Mouse (Mus musculus): Measurements from ENCODE around the gene Nudt17. TPM values are rescaled to one million over a fixed set of nuclear protein-coding genes. Genes with fewer than 3 reads are reported as not detected.
A peak's percentile ranks its signal among the peaks of the same experiment; 100 is the strongest.

Gene Nudt17
- total RNA-seq, 1 experiment: 7.4 TPM

DNA sequence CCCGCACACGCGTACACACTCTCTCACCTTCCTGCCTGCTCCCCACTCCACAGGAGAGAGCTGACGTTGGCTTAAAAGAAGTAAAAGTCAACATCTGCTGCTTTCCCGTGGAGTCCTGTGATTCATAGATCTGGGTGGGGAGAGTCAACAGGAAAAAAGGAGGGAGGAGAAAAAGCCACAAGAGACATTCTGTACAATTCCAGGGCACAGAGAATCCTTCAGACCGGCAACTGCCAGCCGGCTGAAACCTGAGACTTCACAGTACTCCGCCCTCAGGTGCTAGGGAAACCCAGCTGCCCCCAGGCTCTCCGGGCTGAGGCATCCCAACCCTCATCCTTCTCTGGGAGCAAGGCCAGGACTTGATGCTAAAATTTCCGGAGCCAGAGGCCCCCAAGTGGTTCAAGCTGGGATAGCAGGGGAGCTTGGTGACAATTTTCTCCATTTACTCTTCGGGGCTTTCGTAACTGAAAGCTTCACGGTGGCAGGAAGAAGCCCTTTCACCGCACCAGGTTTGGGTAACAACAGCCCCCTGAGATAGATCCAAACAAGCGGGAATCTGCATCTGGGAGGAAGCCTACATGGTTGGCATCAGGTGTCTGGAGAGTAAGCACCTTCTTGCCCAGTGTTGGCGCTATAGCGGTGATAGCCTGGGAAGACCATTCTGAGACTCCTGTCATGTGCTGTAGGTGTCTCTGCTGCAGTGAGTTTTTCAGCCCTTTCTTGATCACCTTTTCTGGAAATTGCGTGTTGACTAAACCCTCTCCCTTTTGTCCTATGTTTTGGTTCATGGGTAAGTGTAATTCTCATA, 44.7 kb downstream of the Nudt17 start:
- peak overlapping the region; percentile 38 to 79; a peak in 3 of 4 replicates for H3K4me3 ChIP-seq (ENCODE audit: insufficient read depth in 1 of 2, low read depth in 1 of 2, low read length in 2 of 2, poor library complexity in 1 of 2, severe bottlenecking in 1 of 2)
- no peaks in the 10 kb centered on the region for H3K9me3 ChIP-seq (ENCODE audit: control insufficient read depth, insufficient read depth, low read depth, low read length)
- no peak overlapping the region for H3K27ac ChIP-seq (ENCODE audit: insufficient read depth, low read depth, low read length, poor library complexity, severe bottlenecking)
- peaks cover 0 to 5% of the 10 kb centered on the region in 2 experiments; a peak in 1 of 4 replicates for H3K4me1 ChIP-seq (ENCODE audit: control insufficient read depth in 2 of 2, insufficient read depth in 2 of 2, low read length in 2 of 2, poor library complexity in 1 of 2)
- in situ Hi-C loops (cut with MboI; ENCODE audit: low sequenced_read_pairs in 2 of 2, unreplicated experiment in 2 of 2): no loop called here
- no peaks in the 10 kb centered on the region for H3K36me3 ChIP-seq (ENCODE audit: control insufficient read depth, insufficient read depth, low read length, poor library complexity, severe bottlenecking)
- H3K9ac ChIP-seq (ENCODE audit: insufficient read depth, low read depth, low read length, poor library complexity, severe bottlenecking): peak overlapping the region; percentile 55; the same call in 1 of the 2 replicates
- TF ChIP-seq HCFC1 (IDR thresholded peaks at IDR 0.05; ENCODE audit: borderline replicate concordance, insufficient read depth, low read length) (peak; percentile 41; the same call in 1 of the 2 replicates), MAFK (IDR thresholded peaks at IDR 0.05; ENCODE audit: insufficient read depth, low read depth, low read length) (no peak), ZNF384 (IDR thresholded peaks at IDR 0.05; ENCODE audit: low read depth, low read length) (no peak), CHD2 (IDR thresholded peaks at IDR 0.05; ENCODE audit: low read depth, low read length) (no peak), ZC3H11A (IDR thresholded peaks at IDR 0.05; ENCODE audit: borderline replicate concordance, low read depth, low read length) (peak; percentile 32; the same call in 1 of the 2 replicates)
- peak; percentile 97 for DNase-seq (ENCODE audit: low read depth, low spot score)

- Histone ChIP-seq H3K36me3 (ENCODE audit: control insufficient read depth, insufficient read depth, low read length, poor library complexity, severe bottlenecking) (no peaks in the 10 kb centered on the region), H3K4me3 (ENCODE audit: insufficient read depth in 1 of 2, low read depth in 1 of 2, low read length in 2 of 2, poor library complexity in 1 of 2, severe bottlenecking in 1 of 2) (no peak overlapping the region; a peak in 1 of 4 replicates), H3K27ac (ENCODE audit: insufficient read depth, low read depth, low read length, poor library complexity, severe bottlenecking) (no peak overlapping the region), H3K9me3 (ENCODE audit: control insufficient read depth, insufficient read depth, low read depth, low read length) (no peaks in the 10 kb centered on the region), H3K4me1 (ENCODE audit: control insufficient read depth in 2 of 2, insufficient read depth in 2 of 2, low read length in 2 of 2, poor library complexity in 1 of 2) (peaks cover 0 to 5% of the 10 kb centered on the region in 2 experiments; a peak in 1 of 4 replicates), H3K9ac (ENCODE audit: insufficient read depth, low read depth, low read length, poor library complexity, severe bottlenecking) (no peak overlapping the region)
- TF ChIP-seq CHD2 (IDR thresholded peaks at IDR 0.05; ENCODE audit: low read depth, low read length): no peak
- no peak for TF ChIP-seq ZNF384 (IDR thresholded peaks at IDR 0.05; ENCODE audit: low read depth, low read length)
- no peak for TF ChIP-seq HCFC1 (IDR thresholded peaks at IDR 0.05; ENCODE audit: borderline replicate concordance, insufficient read depth, low read length)
- no peak for TF ChIP-seq MAFK (IDR thresholded peaks at IDR 0.05; ENCODE audit: insufficient read depth, low read depth, low read length)
- in situ Hi-C loops (cut with MboI; ENCODE audit: low sequenced_read_pairs in 2 of 2, unreplicated experiment in 2 of 2): no loop called here
- no peak for DNase-seq (ENCODE audit: low read depth, low spot score)
Observed at GRCm38 (mm10) chr3:96662731-96663316, 45.5 kb downstream of the Nudt17 start.

DNA sequence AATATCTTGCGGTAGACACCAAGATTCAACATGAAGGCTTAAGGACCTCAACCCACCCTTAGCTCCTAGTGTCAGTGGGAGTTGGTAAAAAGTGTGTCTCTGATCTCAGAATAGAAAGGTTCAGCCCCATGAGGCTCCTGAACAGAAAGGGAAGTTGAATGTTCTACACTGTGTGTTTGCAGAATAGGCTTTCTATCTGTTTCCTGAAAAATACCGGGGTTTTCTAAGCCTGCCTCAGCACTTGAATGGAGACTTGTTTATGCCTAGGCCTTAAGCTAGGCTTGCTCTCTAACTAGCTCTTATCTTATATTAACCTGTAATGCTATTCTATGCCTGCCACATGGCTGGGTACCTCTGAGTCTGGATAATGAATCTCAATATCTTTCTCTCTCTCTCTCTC, 47.5 kb downstream of the Nudt17 start:
- Histone ChIP-seq H3K36me3 (ENCODE audit: control insufficient read depth, insufficient read depth, low read length, poor library complexity, severe bottlenecking) (no peaks in the 10 kb centered on the region), H3K4me1 (ENCODE audit: control insufficient read depth in 2 of 2, insufficient read depth in 2 of 2, low read length in 2 of 2, poor library complexity in 1 of 2) (peaks cover 5 to 7% of the 10 kb centered on the region in 2 experiments; a peak in 2 of 4 replicates), H3K9ac (ENCODE audit: insufficient read depth, low read depth, low read length, poor library complexity, severe bottlenecking) (no peak overlapping the region), H3K27ac (ENCODE audit: insufficient read depth, low read depth, low read length, poor library complexity, severe bottlenecking) (no peak overlapping the region), H3K4me3 (ENCODE audit: insufficient read depth in 1 of 2, low read depth in 1 of 2, low read length in 2 of 2, poor library complexity in 1 of 2, severe bottlenecking in 1 of 2) (no peak overlapping the region), H3K9me3 (ENCODE audit: control insufficient read depth, insufficient read depth, low read depth, low read length) (no peaks in the 10 kb centered on the region)
- TF ChIP-seq ZC3H11A (IDR thresholded peaks at IDR 0.05; ENCODE audit: borderline replicate concordance, low read depth, low read length) (no peak), MAFK (IDR thresholded peaks at IDR 0.05; ENCODE audit: insufficient read depth, low read depth, low read length) (no peak), HCFC1 (IDR thresholded peaks at IDR 0.05; ENCODE audit: borderline replicate concordance, insufficient read depth, low read length) (no peak), CHD2 (IDR thresholded peaks at IDR 0.05; ENCODE audit: low read depth, low read length) (no peak), ZNF384 (IDR thresholded peaks at IDR 0.05; ENCODE audit: low read depth, low read length) (no peak)
- no peak for DNase-seq (ENCODE audit: low read depth, low spot score)
- in situ Hi-C loops (cut with MboI; ENCODE audit: low sequenced_read_pairs in 2 of 2, unreplicated experiment in 2 of 2): no loop called here

Other genes starting within 250 kb of the Nudt17 start
- 1.0 and 1.2 TPM in 2 replicates for gene Hfe2, start 183.4 kb downstream of the Nudt17 start, total RNA-seq (2012; rRNA removed)
- 128 and 161 TPM in 2 replicates for gene Txnip, start 150.6 kb downstream of the Nudt17 start, total RNA-seq (2012; rRNA removed)
- gene Gm16253, start 131.6 kb downstream of the Nudt17 start, total RNA-seq (2012; rRNA removed): 1.8 and 2.0 TPM in 2 replicates
- gene Polr3gl, start 114.4 kb downstream of the Nudt17 start, total RNA-seq (2012; rRNA removed): 5.7 and 8.1 TPM in 2 replicates
- 0.67 and 1.1 TPM in 2 replicates for gene Ankrd34a, start 111.9 kb downstream of the Nudt17 start, total RNA-seq (2012; rRNA removed)
- gene Lix1l, start 107.4 kb downstream of the Nudt17 start, total RNA-seq (2012; rRNA removed): 2.6 and 4.6 TPM in 2 replicates
- 115 and 140 TPM in 2 replicates for gene Rbm8a, start 78.6 kb downstream of the Nudt17 start, total RNA-seq (2012; rRNA removed)
- 15.6 and 23.6 TPM in 2 replicates for gene Pex11b, start 73.2 kb downstream of the Nudt17 start, total RNA-seq (2012; rRNA removed)
- 0.13 and 0.21 TPM in 2 replicates for gene Gm42957, start 73.1 kb downstream of the Nudt17 start, total RNA-seq (2012; rRNA removed)
- gene Itga10, start 63.0 kb downstream of the Nudt17 start, total RNA-seq (2012; rRNA removed): 1.0 and 1.7 TPM in 2 replicates
- 3.7 and 5.7 TPM in 2 replicates for gene Ankrd35, start 38.4 kb downstream of the Nudt17 start, total RNA-seq (2012; rRNA removed)
- 14.6 and 27.9 TPM in 2 replicates for gene Pias3, start 12.2 kb downstream of the Nudt17 start, total RNA-seq (2012; rRNA removed)
- gene Polr3c, start 19.1 kb upstream of the Nudt17 start, total RNA-seq (2012; rRNA removed): 21.0 and 22.2 TPM in 2 replicates
- gene Rnf115, start 19.1 kb upstream of the Nudt17 start, total RNA-seq (2012; rRNA removed): 16.9 and 22.1 TPM in 2 replicates
- gene Pdzk1, start 120.7 kb upstream of the Nudt17 start, total RNA-seq (2012; rRNA removed): 1.6 and 3.0 TPM in 2 replicates
- 0.21 and 0.36 TPM in 2 replicates for gene Cd160, start 120.8 kb upstream of the Nudt17 start, total RNA-seq (2012; rRNA removed)
- gene Gja5, start 196.1 kb upstream of the Nudt17 start, total RNA-seq (2012; rRNA removed): 0.13 and 0.26 TPM in 2 replicates
- 40.5 and 42.3 TPM in 2 replicates for gene Gpr89, start 196.8 kb upstream of the Nudt17 start, total RNA-seq (2012; rRNA removed)
- gene Gja8, start 217.5 kb upstream of the Nudt17 start, total RNA-seq (2012; rRNA removed): 0.04 and 0.05 TPM in 2 replicates